Mouse (Mus musculus) lung, embryonic 15.5 days (tissue): ENCODE results near the gene Adgb. TPM values are rescaled to one million over a fixed set of nuclear protein-coding genes. Genes with fewer than 3 reads are reported as not detected.

Experiments
- ATAC-seq: fragments of 200-750 bp; cut with Nextera tagmentation; 2 replicates; pipeline ENCODE4 v1.8.0; 2017; ENCODE audit warnings: moderate number of reproducible peaks, borderline replicate concordance; ENCODE audit not compliant: low FRiP score, low TSS enrichment; ENCODE audit errors: extremely low read depth
- H3K27ac ChIP-seq: fragments of 300-500 bp; sonication (generic); 2 replicates; pipeline ENCODE4 v1.5.1; 2015; ENCODE audit warnings: moderate library complexity, mild to moderate bottlenecking, inconsistent platforms
- H3K27me3 ChIP-seq: fragments of 300-500 bp; sonication (generic); 2 replicates; pipeline ENCODE4 v1.6.1; 2015; ENCODE audit warnings: inconsistent platforms
- H3K36me3 ChIP-seq: fragments of 300-500 bp; sonication (generic); 2 replicates; pipeline ENCODE4 v1.6.1; 2015; ENCODE audit warnings: inconsistent platforms
- H3K4me1 ChIP-seq: fragments of 300-500 bp; sonication (generic); 2 replicates; pipeline ENCODE4 v1.6.1; 2015; ENCODE audit warnings: inconsistent platforms
- H3K4me2 ChIP-seq: fragments of 300-500 bp; sonication (generic); 2 replicates; pipeline ENCODE4 v1.6.1; 2015; ENCODE audit warnings: inconsistent platforms, mild to moderate bottlenecking, moderate library complexity
- H3K4me3 ChIP-seq: fragments of 300-500 bp; sonication (generic); 2 replicates; pipeline ENCODE4 v1.5.1; 2015; ENCODE audit warnings: mild to moderate bottlenecking, inconsistent platforms
- H3K9ac ChIP-seq: fragments of 300-500 bp; sonication (generic); 2 replicates; pipeline ENCODE4 v1.6.1; 2015; ENCODE audit warnings: inconsistent platforms
- H3K9me3 ChIP-seq: fragments of 300-500 bp; sonication (generic); 2 replicates; pipeline ENCODE4 v1.6.1; 2016; ENCODE audit warnings: inconsistent platforms
- WGBS: fragments of 180-500 bp; shearing (Covaris S2); methylation state at CpG from one replicate; pipeline ENCODE4 v1.1.7; 2015; 5-methylcytosine and 5-hydroxymethylcytosine counted together
- polyA plus RNA-seq: library from polyadenylated mRNA; unstranded; fragments of >200 nt; fragmentation: Nextera tagmentation; extraction: Ambion mirVana; gene quantifications from 2 replicates; pipeline ENCODE4 v1.2.1, GENCODE M21; 2015

The Adgb gene
- polyA plus RNA-seq, 1 experiment from 2014 or later = 0.47 TPM

DNA sequence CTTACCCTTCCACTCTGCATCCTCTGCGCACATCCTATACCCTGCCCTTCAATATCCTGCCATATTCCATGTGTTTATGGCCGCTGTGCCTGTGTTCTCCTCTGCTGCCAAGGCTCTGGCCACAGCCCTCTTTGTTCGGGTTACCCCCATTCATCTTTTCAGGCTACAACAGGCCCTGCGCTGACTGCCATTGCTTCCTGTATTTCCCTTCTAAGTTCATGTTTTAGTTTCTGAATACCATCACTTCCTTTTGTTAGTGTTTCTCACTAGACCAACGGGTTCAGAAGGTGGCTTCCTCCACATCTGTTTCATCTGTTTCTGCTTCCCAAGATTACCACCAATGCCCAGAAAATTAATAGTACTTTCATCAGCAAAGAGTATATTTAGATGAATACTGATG lies 42.5 kb downstream of the Adgb start:
- 43% methylated on average over 5 of the region's 5 CpGs for WGBS
- Histone ChIP-seq H3K4me2 (no peak overlapping the region), H3K36me3 (no peaks in the 10 kb centered on the region), H3K4me3 (no peak overlapping the region), H3K27me3 (no peaks in the 10 kb centered on the region), H3K9ac (no peak overlapping the region), H3K27ac (no peak overlapping the region), H3K9me3 (no peaks in the 10 kb centered on the region), H3K4me1 (no peaks in the 10 kb centered on the region)
- no peak for ATAC-seq

DNA sequence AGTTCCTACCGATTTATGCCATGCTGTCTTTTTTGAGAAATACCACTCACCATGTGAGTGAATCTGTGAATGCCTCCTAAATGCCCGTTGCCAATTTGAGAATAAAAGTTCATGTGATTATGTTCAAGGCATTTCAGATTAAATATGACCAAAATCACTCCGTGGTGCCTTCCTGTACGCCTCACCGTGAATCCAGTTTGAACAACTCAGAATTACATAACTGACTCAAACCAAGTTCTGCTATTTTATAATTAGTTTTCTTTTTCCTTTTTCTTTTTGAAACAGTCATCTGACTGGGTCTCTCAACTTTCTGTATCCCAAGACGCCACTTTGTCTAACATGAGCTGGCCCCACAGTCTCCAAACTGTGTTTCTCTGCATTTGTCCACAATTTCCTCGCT lies 43.1 kb downstream of the Adgb start:
- WGBS = 90% methylated on average over 7 of the region's 7 CpGs
- no peak overlapping the region for H3K27ac ChIP-seq
- H3K9me3 ChIP-seq = no peaks in the 10 kb centered on the region
- no peaks in the 10 kb centered on the region for H3K4me1 ChIP-seq
- H3K4me3 ChIP-seq = no peak overlapping the region
- no peak for ATAC-seq
- H3K9ac ChIP-seq = no peak overlapping the region
- H3K27me3 ChIP-seq = no peaks in the 10 kb centered on the region
- no peak overlapping the region for H3K4me2 ChIP-seq
- no peaks in the 10 kb centered on the region for H3K36me3 ChIP-seq

DNA sequence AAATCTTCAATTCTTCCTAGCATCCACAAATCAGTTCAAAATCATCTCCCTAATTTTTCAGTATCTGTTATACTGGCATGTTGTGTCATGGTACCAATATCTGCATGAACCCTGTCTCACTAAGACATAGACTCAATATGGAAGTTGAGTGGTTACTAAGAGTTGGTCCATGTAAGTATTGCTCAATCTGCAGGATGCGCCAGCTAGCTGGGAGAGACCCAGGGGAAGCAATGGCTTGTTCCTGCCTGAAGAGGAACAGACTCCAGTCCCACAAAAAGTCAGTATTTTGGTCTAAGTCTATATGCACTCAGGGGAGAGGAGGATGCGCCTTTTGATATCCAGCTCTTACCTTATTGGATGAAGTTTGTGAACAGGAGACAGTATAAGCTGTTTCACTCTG lies 47.7 kb downstream of the Adgb start:
- no peak for ATAC-seq
- no peak overlapping the region for H3K4me2 ChIP-seq
- H3K9me3 ChIP-seq = no peaks in the 10 kb centered on the region
- no peak overlapping the region for H3K27ac ChIP-seq
- H3K4me3 ChIP-seq = no peak overlapping the region
- no peaks in the 10 kb centered on the region for H3K4me1 ChIP-seq
- no peak overlapping the region for H3K9ac ChIP-seq
- no peaks in the 10 kb centered on the region for H3K36me3 ChIP-seq
- H3K27me3 ChIP-seq = no peaks in the 10 kb centered on the region
- WGBS = 90% methylated on average over 2 of the region's 2 CpGs

DNA sequence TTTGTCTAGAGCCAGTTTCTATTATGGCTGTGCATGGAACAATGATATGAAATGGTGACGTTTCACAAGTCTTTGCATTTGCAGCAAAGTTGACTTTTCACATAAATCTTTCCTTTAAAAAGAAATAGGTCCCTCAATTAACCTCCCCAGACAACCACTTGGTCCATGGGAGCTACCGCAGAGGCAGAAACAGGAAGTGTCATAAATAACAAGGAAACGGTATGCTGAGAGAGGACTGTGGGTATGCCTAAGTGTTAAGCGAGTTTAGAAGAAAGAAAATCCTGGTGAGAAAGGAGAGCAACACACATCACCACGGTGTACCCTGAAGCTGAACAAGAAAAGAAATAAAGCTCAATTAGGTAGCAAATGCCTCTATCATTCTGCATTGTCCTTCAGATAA lies 61.1 kb downstream of the Adgb start:
- H3K27me3 ChIP-seq = no peaks in the 10 kb centered on the region
- no peaks in the 10 kb centered on the region for H3K9me3 ChIP-seq
- ATAC-seq = no peak
- H3K4me1 ChIP-seq = no peaks in the 10 kb centered on the region
- WGBS = 56% methylated on average over 5 of the region's 5 CpGs
- no peak overlapping the region for H3K9ac ChIP-seq
- no peak overlapping the region for H3K4me3 ChIP-seq
- no peak overlapping the region for H3K4me2 ChIP-seq
- H3K27ac ChIP-seq = no peak overlapping the region
- H3K36me3 ChIP-seq = no peaks in the 10 kb centered on the region

DNA sequence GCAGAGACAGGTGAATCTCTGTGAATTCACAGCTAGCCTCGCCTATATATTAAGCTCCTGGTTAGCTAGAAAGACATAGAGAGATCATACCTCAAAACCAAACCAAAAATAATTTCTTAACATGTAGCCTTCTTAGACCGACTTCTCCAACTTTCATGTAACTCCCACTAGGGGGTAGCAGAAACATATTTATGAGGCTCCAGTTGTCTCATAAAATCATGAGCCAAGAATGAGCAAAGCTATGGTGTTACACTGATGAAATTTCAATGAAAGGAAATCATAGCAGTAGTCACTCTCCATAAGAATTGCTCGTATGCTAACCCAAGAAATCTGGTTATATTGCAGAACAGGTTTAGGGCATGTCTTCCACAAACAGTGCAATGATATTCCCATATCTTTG lies 64.0 kb downstream of the Adgb start:
- 19% methylated on average over 3 of the region's 3 CpGs for WGBS

DNA sequence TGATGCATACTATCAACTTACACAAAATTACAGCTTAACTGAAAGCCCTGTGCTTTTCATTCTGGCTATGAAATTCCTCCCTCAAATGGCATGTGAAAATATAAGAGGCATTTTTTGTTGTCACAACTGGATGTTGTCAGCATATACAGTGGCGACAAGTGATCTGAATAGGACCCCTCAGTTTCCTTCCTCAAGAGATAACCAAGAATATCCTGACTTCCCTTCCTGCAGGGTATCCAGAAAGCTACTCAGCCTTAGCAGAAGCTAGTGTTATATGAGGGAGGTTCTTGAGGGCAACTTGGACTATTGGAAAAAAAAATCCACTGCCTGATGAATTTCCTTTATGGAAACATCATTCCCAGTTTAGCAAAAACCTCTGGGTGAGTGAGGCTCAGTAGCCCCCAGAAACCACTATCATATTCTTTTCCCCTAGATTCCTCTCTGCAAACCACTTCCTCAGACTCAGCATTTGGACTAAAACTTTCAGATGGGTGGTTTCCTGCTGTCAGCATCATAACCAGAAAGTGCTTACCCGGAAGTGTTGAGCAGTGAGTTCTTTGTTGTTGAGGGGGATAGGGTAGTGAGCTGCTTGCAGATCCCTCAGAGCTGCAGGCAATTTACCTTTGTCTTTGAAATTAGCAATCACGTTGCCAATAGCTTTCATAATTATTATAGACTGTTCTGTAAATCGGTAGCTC lies 76.2 kb downstream of the Adgb start:
- H3K36me3 ChIP-seq = no peaks in the 10 kb centered on the region
- H3K4me1 ChIP-seq = no peaks in the 10 kb centered on the region
- no peak overlapping the region for H3K4me2 ChIP-seq
- H3K9ac ChIP-seq = no peak overlapping the region
- no peaks in the 10 kb centered on the region for H3K9me3 ChIP-seq
- no peak overlapping the region for H3K27ac ChIP-seq
- no peak overlapping the region for H3K4me3 ChIP-seq
- 68% methylated on average over 4 of the region's 4 CpGs for WGBS
- no peak for ATAC-seq
- no peaks in the 10 kb centered on the region for H3K27me3 ChIP-seq

More for the DNA sequence above, 64.0 kb downstream of the Adgb start:
- H3K36me3 ChIP-seq = no peaks in the 10 kb centered on the region
- H3K27ac ChIP-seq = no peak overlapping the region
- H3K4me2 ChIP-seq = no peak overlapping the region
- no peaks in the 10 kb centered on the region for H3K27me3 ChIP-seq
- H3K4me3 ChIP-seq = no peak overlapping the region
- no peak overlapping the region for H3K9ac ChIP-seq
- ATAC-seq = no peak
- no peaks in the 10 kb centered on the region for H3K9me3 ChIP-seq
- H3K4me1 ChIP-seq = no peaks in the 10 kb centered on the region

DNA sequence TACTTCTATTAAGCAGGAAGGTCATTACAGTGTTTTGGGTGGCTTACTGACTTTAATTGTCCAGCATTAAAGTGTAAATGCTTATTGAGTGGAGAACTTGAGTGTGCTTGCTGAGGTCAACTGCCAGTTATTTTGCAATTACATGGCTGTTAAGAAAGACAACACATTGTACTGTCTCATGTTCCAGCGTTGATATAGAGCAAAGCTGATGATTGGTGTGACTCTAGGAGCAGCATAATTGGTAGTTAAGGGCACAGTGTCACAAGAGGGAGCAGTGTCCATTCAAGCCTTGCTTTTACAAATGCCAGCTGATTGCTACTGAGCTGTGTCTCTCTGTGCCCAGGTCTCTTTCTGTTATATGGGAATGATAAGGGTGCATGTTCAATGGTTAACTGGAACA lies 97.5 kb downstream of the Adgb start:
- Histone ChIP-seq H3K4me3 (no peak overlapping the region), H3K36me3 (no peaks in the 10 kb centered on the region), H3K4me2 (no peak overlapping the region), H3K27me3 (no peaks in the 10 kb centered on the region), H3K9me3 (no peaks in the 10 kb centered on the region), H3K4me1 (no peaks in the 10 kb centered on the region), H3K27ac (no peak overlapping the region), H3K9ac (no peak overlapping the region)
- no peak for ATAC-seq
- WGBS = 65% methylated on average over 1 of the region's 1 CpGs

DNA sequence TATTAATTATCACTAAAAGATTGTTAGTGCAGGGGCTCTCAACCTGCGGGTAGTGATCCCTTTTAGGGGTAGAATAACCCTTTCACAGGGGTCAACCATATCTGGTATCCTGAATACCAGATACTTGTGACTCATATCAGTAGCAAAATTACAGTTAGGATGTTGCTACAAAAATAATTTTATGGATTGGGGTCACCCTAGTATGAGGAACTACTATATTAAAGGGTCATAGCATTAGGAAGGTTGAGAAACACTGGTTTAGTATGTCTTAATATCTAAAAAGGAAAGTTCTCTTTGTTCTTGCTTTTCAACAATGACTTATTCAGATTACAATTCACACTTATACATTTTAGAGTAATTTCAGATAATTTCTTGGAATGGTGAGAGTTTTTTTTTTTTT lies 108.1 kb downstream of the Adgb start:
- no peaks in the 10 kb centered on the region for H3K27me3 ChIP-seq
- H3K9ac ChIP-seq = no peak overlapping the region
- WGBS = 60% methylated on average over 1 of the region's 1 CpGs
- H3K9me3 ChIP-seq = no peaks in the 10 kb centered on the region
- no peak overlapping the region for H3K4me3 ChIP-seq
- H3K4me2 ChIP-seq = no peak overlapping the region
- H3K36me3 ChIP-seq = no peaks in the 10 kb centered on the region
- ATAC-seq = no peak
- H3K27ac ChIP-seq = no peak overlapping the region
- no peaks in the 10 kb centered on the region for H3K4me1 ChIP-seq

DNA sequence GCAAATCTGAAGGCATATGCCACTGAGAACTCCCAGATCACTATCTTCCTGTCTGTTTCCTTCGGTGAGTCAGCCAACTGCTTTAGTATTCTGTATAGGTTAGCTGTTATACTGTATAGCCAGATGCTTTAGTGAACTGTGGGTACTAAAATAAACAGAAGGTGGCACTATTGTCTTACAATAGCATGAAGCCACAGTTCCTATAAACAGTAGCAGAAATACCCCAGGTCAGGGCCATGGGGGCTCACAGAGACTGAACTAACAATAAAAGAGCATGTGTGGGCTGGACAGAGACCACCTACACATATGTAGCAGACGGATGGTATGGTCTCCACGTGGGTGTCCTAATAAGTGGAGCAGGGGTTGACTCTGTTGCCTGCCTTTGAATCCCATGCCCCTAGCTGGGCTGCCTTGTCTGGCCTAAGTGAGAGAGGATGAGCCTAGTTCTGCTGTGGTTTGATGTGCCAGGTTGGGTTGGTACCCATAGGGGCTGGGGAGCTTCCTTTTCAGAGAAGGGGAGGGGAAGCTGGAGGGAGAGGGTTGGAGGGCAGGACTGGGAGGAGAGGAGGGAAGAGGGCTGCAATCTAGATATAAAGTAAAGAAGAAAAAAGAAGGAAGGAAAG lies 116.4 kb downstream of the Adgb start:
- Histone ChIP-seq H3K9me3 (no peaks in the 10 kb centered on the region), H3K9ac (no peak overlapping the region), H3K4me2 (no peak overlapping the region), H3K27me3 (no peaks in the 10 kb centered on the region), H3K36me3 (no peaks in the 10 kb centered on the region), H3K4me3 (no peak overlapping the region), H3K27ac (no peak overlapping the region), H3K4me1 (no peaks in the 10 kb centered on the region)
- ATAC-seq = no peak
- 17% methylated on average over 3 of the region's 3 CpGs for WGBS

DNA sequence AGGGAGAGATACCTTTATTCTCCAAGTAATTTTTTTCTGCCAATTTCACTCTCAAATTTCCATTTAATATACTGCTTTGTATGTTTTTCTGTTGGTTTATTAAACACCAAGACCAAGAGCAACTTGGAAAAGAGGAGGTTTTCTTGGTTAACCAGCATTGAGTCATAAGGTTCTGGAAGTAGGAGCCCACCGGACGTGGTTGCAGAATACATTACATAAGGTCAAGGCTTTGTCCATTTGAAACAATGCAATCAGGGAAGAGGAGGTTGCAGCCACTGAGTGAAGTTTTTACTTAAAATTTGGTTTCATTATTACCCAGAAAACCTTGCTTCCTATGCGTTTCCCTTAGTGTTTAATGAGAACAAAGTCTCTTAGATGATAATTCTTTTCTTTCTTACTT lies 119.9 kb downstream of the Adgb start:
- H3K4me1 ChIP-seq = no peaks in the 10 kb centered on the region
- 79% methylated on average over 3 of the region's 3 CpGs for WGBS
- no peaks in the 10 kb centered on the region for H3K9me3 ChIP-seq
- no peak overlapping the region for H3K27ac ChIP-seq
- no peaks in the 10 kb centered on the region for H3K36me3 ChIP-seq
- no peak overlapping the region for H3K4me3 ChIP-seq
- no peak overlapping the region for H3K9ac ChIP-seq
- no peak overlapping the region for H3K4me2 ChIP-seq
- no peaks in the 10 kb centered on the region for H3K27me3 ChIP-seq
- no peak for ATAC-seq

DNA sequence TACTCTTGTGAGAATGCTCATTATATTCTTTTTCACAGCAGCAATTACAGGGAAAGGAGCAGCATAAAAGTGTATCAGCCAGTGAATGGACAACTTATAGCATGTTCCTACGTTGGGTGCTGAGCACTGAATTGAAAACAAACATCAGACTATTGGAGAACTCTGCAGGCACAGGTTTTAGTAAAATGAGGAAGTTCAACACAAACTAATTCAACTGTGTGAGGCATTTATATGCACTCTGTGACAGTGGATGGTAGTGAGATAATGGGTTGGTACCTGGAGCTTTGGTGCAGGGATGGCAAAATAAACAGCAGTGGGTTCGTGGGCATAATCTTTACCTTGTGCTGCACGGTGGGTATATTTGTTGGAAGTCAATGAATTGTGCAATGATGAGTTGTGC lies 121.6 kb downstream of the Adgb start:
- 82% methylated on average over 3 of the region's 3 CpGs for WGBS

DNA sequence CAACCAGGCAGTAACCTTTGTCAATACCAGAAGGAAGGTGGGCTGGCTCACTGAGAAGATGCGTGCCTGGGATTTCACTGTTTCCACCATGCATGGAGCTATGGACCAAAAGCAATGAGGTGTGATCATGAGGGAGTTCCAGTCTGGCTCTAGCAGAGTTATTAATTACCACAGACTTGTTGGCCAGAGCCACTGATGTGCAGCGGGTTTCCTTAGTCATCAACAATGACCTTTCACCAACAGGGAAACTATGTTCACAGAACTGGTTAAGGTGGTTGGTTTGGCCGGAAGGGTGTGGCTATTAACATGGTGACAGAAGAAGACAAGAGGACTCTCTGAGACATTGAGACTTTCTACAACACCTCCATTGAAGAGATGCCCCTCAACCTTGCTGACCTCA lies 128.2 kb downstream of the Adgb start:
- H3K9ac ChIP-seq = no peak overlapping the region
- H3K4me2 ChIP-seq = no peak overlapping the region
- H3K9me3 ChIP-seq = no peaks in the 10 kb centered on the region
- no peak for ATAC-seq
- no peak overlapping the region for H3K4me3 ChIP-seq
- WGBS = 81% methylated on average over 3 of the region's 3 CpGs
- no peak overlapping the region for H3K27ac ChIP-seq
- H3K36me3 ChIP-seq = no peaks in the 10 kb centered on the region
- H3K4me1 ChIP-seq = no peaks in the 10 kb centered on the region
- no peaks in the 10 kb centered on the region for H3K27me3 ChIP-seq

More for the DNA sequence above, 121.6 kb downstream of the Adgb start:
- no peak overlapping the region for H3K9ac ChIP-seq
- no peaks in the 10 kb centered on the region for H3K27me3 ChIP-seq
- no peak overlapping the region for H3K27ac ChIP-seq
- no peaks in the 10 kb centered on the region for H3K36me3 ChIP-seq
- no peak for ATAC-seq
- no peak overlapping the region for H3K4me3 ChIP-seq
- H3K4me2 ChIP-seq = no peak overlapping the region
- no peaks in the 10 kb centered on the region for H3K4me1 ChIP-seq
- no peaks in the 10 kb centered on the region for H3K9me3 ChIP-seq
